Mouse (Mus musculus) MEL (cell line): ENCODE data around the gene Ccser1. TPM values are rescaled to one million over a fixed set of nuclear protein-coding genes. Genes with fewer than 3 reads are reported as not detected.

Source experiments
- DNase-seq: peaks from one replicate; pipeline ENCODE4 v3.0.0; 2011; ENCODE audit warnings: low read depth, low spot score
- H3K27ac ChIP-seq: 2 replicates; pipeline ENCODE4 v1.5.1; 2012; ENCODE audit warnings: low read depth, mild to moderate bottlenecking, control low read depth, low read length, moderate library complexity; ENCODE audit not compliant: control insufficient read depth
- H3K27me3 ChIP-seq, 2 experiments: fragments of 150-350 bp in 1 of 2; sonication (generic) in 1 of 2; 2 replicates each; pipeline ENCODE4 v1.6.1; 2012; ENCODE audit warnings: low read length in 2 of 2, mild to moderate bottlenecking in 2 of 2, improper control_type of control experiment in 1 of 2, moderate library complexity in 1 of 2; ENCODE audit not compliant: insufficient read depth in 2 of 2, control insufficient read depth in 1 of 2
- H3K36me3 ChIP-seq, 2 experiments: 2 replicates each; pipeline ENCODE4 v1.6.1; 2012 to 2014; ENCODE audit warnings: low read length in 2 of 2, improper control_type of control experiment in 1 of 2, inconsistent platforms in 1 of 2, mild to moderate bottlenecking in 1 of 2; ENCODE audit not compliant: insufficient read depth in 2 of 2, control insufficient read depth in 1 of 2
- H3K4me1 ChIP-seq, 2 experiments: fragments of 150-350 bp in 1 of 2; sonication (generic) in 1 of 2; 2 replicates each; pipeline ENCODE4 v1.6.1; 2012; ENCODE audit warnings: low read length in 2 of 2, improper control_type of control experiment in 1 of 2, mild to moderate bottlenecking in 1 of 2; ENCODE audit not compliant: insufficient read depth in 2 of 2, control insufficient read depth in 1 of 2
- H3K4me3 ChIP-seq, 2 experiments: fragments of 150-350 bp in 1 of 2; sonication (generic) in 1 of 2; 2 replicates each; pipeline ENCODE4 v1.5.1; 2012; ENCODE audit warnings: low read depth in 2 of 2, low read length in 2 of 2, mild to moderate bottlenecking in 2 of 2, moderate library complexity in 2 of 2, control low read depth in 1 of 2, improper control_type of control experiment in 1 of 2; ENCODE audit not compliant: control insufficient read depth in 1 of 2, insufficient read depth in 1 of 2
- H3K79me2 ChIP-seq: 2 replicates; pipeline ENCODE4 v1.6.1; 2012; ENCODE audit warnings: mild to moderate bottlenecking, low read length, moderate library complexity; ENCODE audit not compliant: control insufficient read depth, poor library complexity, insufficient read depth
- H3K9ac ChIP-seq: 2 replicates; pipeline ENCODE4 v1.6.1; 2012; ENCODE audit warnings: low read depth, mild to moderate bottlenecking, control low read depth, low read length, moderate library complexity; ENCODE audit not compliant: control insufficient read depth, poor library complexity, severe bottlenecking
- H3K9me3 ChIP-seq: fragments of 150-350 bp; sonication (generic); replicated peaks from 2 replicates; pipeline ENCODE4 v1.6.1; 2012; ENCODE audit warnings: mild to moderate bottlenecking, low read length, improper control_type of control experiment, moderate library complexity; ENCODE audit not compliant: insufficient read depth
- E2F4 ChIP-seq: IDR thresholded peaks from 2 replicates; pipeline ENCODE4 v1.6.1; 2011; ENCODE audit warnings: low read depth, low read length, improper control_type of control experiment, borderline replicate concordance
- ETS1 ChIP-seq: IDR thresholded peaks from 2 replicates; pipeline ENCODE4 v1.6.1; 2012; ENCODE audit warnings: low read depth, mild to moderate bottlenecking, inconsistent platforms, low read length, improper control_type of control experiment, moderate library complexity
- JUND ChIP-seq: IDR thresholded peaks from 2 replicates; pipeline ENCODE4 v1.6.1; 2011; ENCODE audit warnings: low read depth, mild to moderate bottlenecking, improper control_type of control experiment, low read length
- KAT2A ChIP-seq: conservative IDR thresholded peaks from 2 replicates; pipeline ENCODE4 v1.6.1; 2012; ENCODE audit warnings: low read depth, low read length, improper control_type of control experiment, inconsistent platforms
- MAX ChIP-seq: IDR thresholded peaks from 2 replicates; pipeline ENCODE4 v1.6.1; 2011; ENCODE audit warnings: low read length, improper control_type of control experiment
- MAZ ChIP-seq: IDR thresholded peaks from 2 replicates; pipeline ENCODE4 v1.6.1; 2012; ENCODE audit warnings: low read depth, mild to moderate bottlenecking, inconsistent platforms, low read length, improper control_type of control experiment
- MYC ChIP-seq: IDR thresholded peaks from 2 replicates; pipeline ENCODE4 v1.6.1; 2011; ENCODE audit warnings: low read depth, mild to moderate bottlenecking, low read length, improper control_type of control experiment, moderate library complexity
- NELFE ChIP-seq: IDR thresholded peaks from 2 replicates; pipeline ENCODE4 v1.6.1; 2011; ENCODE audit warnings: low read depth, low read length, improper control_type of control experiment
- POLR2A ChIP-seq, 2 experiments: IDR thresholded peaks; 2 replicates each; pipeline ENCODE4 v1.6.1; 2011 to 2012; ENCODE audit warnings: low read length in 2 of 2, mild to moderate bottlenecking in 2 of 2, control low read depth in 1 of 2, improper control_type of control experiment in 1 of 2, low read depth in 1 of 2, moderate library complexity in 1 of 2; ENCODE audit not compliant: control insufficient read depth in 1 of 2, insufficient read depth in 1 of 2, poor library complexity in 1 of 2
- POLR2AphosphoS5 ChIP-seq: IDR thresholded peaks from 2 replicates; pipeline ENCODE4 v1.6.1; 2012; ENCODE audit warnings: low read depth, borderline replicate concordance, mild to moderate bottlenecking, inconsistent platforms, low read length, moderate library complexity, mixed read lengths
- RCOR1 ChIP-seq: IDR thresholded peaks from 2 replicates; pipeline ENCODE4 v1.6.1; 2012; ENCODE audit warnings: low read depth, mild to moderate bottlenecking, inconsistent platforms, low read length, improper control_type of control experiment
- TCF12 ChIP-seq: IDR thresholded peaks from 2 replicates; pipeline ENCODE4 v1.6.1; 2014; ENCODE audit warnings: low read depth, mild to moderate bottlenecking, inconsistent platforms, low read length, improper control_type of control experiment, moderate library complexity
- UBTF ChIP-seq: IDR thresholded peaks from 2 replicates; pipeline ENCODE4 v1.6.1; 2012; ENCODE audit warnings: low read depth, mild to moderate bottlenecking, inconsistent platforms, low read length, improper control_type of control experiment, moderate library complexity, borderline replicate concordance; ENCODE audit not compliant: insufficient read depth
- ZKSCAN1 ChIP-seq: IDR thresholded peaks from 2 replicates; pipeline ENCODE4 v1.6.1; 2012; ENCODE audit warnings: low read depth, mild to moderate bottlenecking, inconsistent platforms, low read length, improper control_type of control experiment, moderate library complexity
- ZMIZ1 ChIP-seq: IDR thresholded peaks from 2 replicates; pipeline ENCODE4 v1.6.1; 2012; ENCODE audit warnings: low read depth, mild to moderate bottlenecking, inconsistent platforms, low read length, improper control_type of control experiment, moderate library complexity
- polyA plus RNA-seq, 2 experiments: library from polyadenylated mRNA; stranded (reverse) in 1 of 2; unstranded in 1 of 2; fragments of >175 nt in 1 of 2; fragments of >200 nt in 1 of 2; gene quantifications; 2 replicates each; pipeline versions ENCODE4 v1.2.1 to v1.2.4; 2012; ENCODE audit warnings: low replicate concordance in 2 of 2, low read depth in 1 of 2; ENCODE audit not compliant: insufficient read length in 2 of 2, insufficient read depth in 1 of 2, missing spikeins in 1 of 2
- total RNA-seq: library from RNA; depleted of rRNA; stranded (reverse); fragments of 300-350 nt; gene quantifications from 2 replicates; pipeline ENCODE4 v1.2.3, GENCODE M21; 2012

The Ccser1 gene
- total and polyA plus RNA-seq, 3 experiments: not detected

GRCm38 (mm10) chr6:62196496-62197188 lies 1016.5 kb downstream of the Ccser1 start:
- H3K27me3 ChIP-seq: no peaks in the 10 kb centered on the region
- H3K4me1 ChIP-seq: no peaks in the 10 kb centered on the region
- no peak overlapping the region for H3K27ac ChIP-seq
- H3K4me3 ChIP-seq: no peak overlapping the region
- no peaks in the 10 kb centered on the region for H3K36me3 ChIP-seq
- TF ChIP-seq TCF12 (no peak), ZKSCAN1 (no peak), POLR2A (IDR thresholded peaks at IDR 0.05; ENCODE audit: control insufficient read depth in 1 of 2, insufficient read depth in 1 of 2, low read depth in 1 of 2, low read length in 2 of 2, poor library complexity in 1 of 2) (no peak), JUND (no peak), MAZ (no peak), ZMIZ1 (no peak), MYC (no peak), E2F4 (no peak)
- TF ChIP-seq, all 39 proteins: peak for 0
- Histone ChIP-seq H3K79me2 (no peaks in the 10 kb centered on the region), H3K9ac (no peak overlapping the region), H3K9me3 (no peaks in the 10 kb centered on the region)
- no peak for DNase-seq

GRCm38 (mm10) chr6:62198768-62199167 lies 1018.6 kb downstream of the Ccser1 start:
- no peak for DNase-seq
- no peak overlapping the region for H3K4me3 ChIP-seq
- H3K27ac ChIP-seq: no peak overlapping the region
- H3K27me3 ChIP-seq: no peaks in the 10 kb centered on the region
- no peaks in the 10 kb centered on the region for H3K9me3 ChIP-seq
- no peak for TF ChIP-seq ETS1
- TF ChIP-seq ZMIZ1: no peak
- no peak for TF ChIP-seq NELFE
- no peak for TF ChIP-seq POLR2A (IDR thresholded peaks at IDR 0.05; ENCODE audit: control insufficient read depth in 1 of 2, insufficient read depth in 1 of 2, low read depth in 1 of 2, low read length in 2 of 2, poor library complexity in 1 of 2)
- no peak for TF ChIP-seq RCOR1
- TF ChIP-seq UBTF: no peak
- TF ChIP-seq KAT2A: no peak
- no peak for TF ChIP-seq TCF12
- no peak for TF ChIP-seq POLR2AphosphoS5
- TF ChIP-seq MAZ: no peak
- no peak for TF ChIP-seq MAX
- no peak for TF ChIP-seq ZKSCAN1
- TF ChIP-seq, all 39 proteins: peak for 0
- Histone ChIP-seq H3K79me2 (no peaks in the 10 kb centered on the region), H3K36me3 (no peaks in the 10 kb centered on the region), H3K9ac (no peak overlapping the region), H3K4me1 (no peaks in the 10 kb centered on the region)
